Mouse (Mus musculus): Measurements from ENCODE around the gene Khdc3. TPM values are rescaled to one million over a fixed set of nuclear protein-coding genes. Genes with fewer than 3 reads are reported as not detected.
"Not testable (repeated sequence)": the region's sequence is repeated elsewhere in the genome, so short reads cannot be mapped to it uniquely, and the experiment has no call there.

Khdc3 gene
- total RNA-seq (2021) = not detected
- long read RNA-seq, experiment 1 = 0 reads
- long read RNA-seq, experiment 2 = 0 reads

- DNase-seq = no peak
- intact Hi-C loops (cut with DNase I) = no loop called here
Observed at GRCm38 (mm10) chr9:73101536-73101935, at the start of gene Khdc3. TSS of gene Khdc3 (plus strand) at chr9:73101836.

GRCm38 (mm10) chr9:73055441-73055911, 46.2 kb upstream of the Khdc3 start:
- intact Hi-C loops (cut with DNase I) = no loop called here
- DNase-seq = no peak

- intact Hi-C loops (cut with DNase I) = no loop called here
- DNase-seq = no peak
Observed at GRCm38 (mm10) chr9:73059224-73059623, 42.4 kb upstream of the Khdc3 start.

GRCm38 (mm10) chr9:73063621-73064290, 37.9 kb upstream of the Khdc3 start:
- intact Hi-C loops (cut with DNase I) = no loop called here

GRCm38 (mm10) chr9:73067086-73067485, 34.5 kb upstream of the Khdc3 start:
- intact Hi-C loops (cut with DNase I) = no loop called here
- no peak for DNase-seq

More at GRCm38 (mm10) chr9:73063621-73064290, 37.9 kb upstream of the Khdc3 start:
- no peak for DNase-seq

GRCm38 (mm10) chr9:73068230-73068679, 33.4 kb upstream of the Khdc3 start:
- intact Hi-C loops (cut with DNase I) = no loop called here
- no peak for DNase-seq

GRCm38 (mm10) chr9:73068688-73069087, 32.9 kb upstream of the Khdc3 start:
- intact Hi-C loops (cut with DNase I) = no loop called here
- no peak for DNase-seq

- DNase-seq = no peak
- intact Hi-C loops (cut with DNase I) = no loop called here
Observed at GRCm38 (mm10) chr9:73070971-73071659, 30.5 kb upstream of the Khdc3 start.

- no peak for DNase-seq
- intact Hi-C loops (cut with DNase I) = no loop called here
Observed at GRCm38 (mm10) chr9:73072426-73072825, 29.2 kb upstream of the Khdc3 start.

GRCm38 (mm10) chr9:73073169-73073568, 28.5 kb upstream of the Khdc3 start:
- intact Hi-C loops (cut with DNase I) = no loop called here
- DNase-seq = no peak

GRCm38 (mm10) chr9:73079349-73079748, 22.3 kb upstream of the Khdc3 start:
- intact Hi-C loops (cut with DNase I) = not testable (repeated sequence)

GRCm38 (mm10) chr9:73079801-73080325, 21.8 kb upstream of the Khdc3 start:
- intact Hi-C loops (cut with DNase I) = no loop called here
- DNase-seq = no peak

More at GRCm38 (mm10) chr9:73079349-73079748, 22.3 kb upstream of the Khdc3 start:
- DNase-seq = not testable (repeated sequence)

GRCm38 (mm10) chr9:73082291-73083000, 19.2 kb upstream of the Khdc3 start:
- no peak for DNase-seq
- intact Hi-C loops (cut with DNase I) = no loop called here

GRCm38 (mm10) chr9:73083956-73084355, 17.7 kb upstream of the Khdc3 start:
- DNase-seq = no peak
- intact Hi-C loops (cut with DNase I) = no loop called here

GRCm38 (mm10) chr9:73085845-73086244, 15.8 kb upstream of the Khdc3 start:
- DNase-seq = no peak

GRCm38 (mm10) chr9:73087121-73087520, 14.5 kb upstream of the Khdc3 start:
- intact Hi-C loops (cut with DNase I) = loop anchor here (5.0 kb wide), 1 partner anchor 200 kb away; no protein-coding TSS in a partner anchor
- no peak for DNase-seq

More at GRCm38 (mm10) chr9:73085845-73086244, 15.8 kb upstream of the Khdc3 start:
- intact Hi-C loops (cut with DNase I) = loop anchor here (5.0 kb wide), 1 partner anchor 199 kb away; no protein-coding TSS in a partner anchor

GRCm38 (mm10) chr9:73087581-73087980, 14.1 kb upstream of the Khdc3 start:
- no peak for DNase-seq
- intact Hi-C loops (cut with DNase I) = loop anchor here (5.0 kb wide), 1 partner anchor 200 kb away; no protein-coding TSS in a partner anchor

GRCm38 (mm10) chr9:73089222-73089920, 12.3 kb upstream of the Khdc3 start:
- no peak for DNase-seq
- intact Hi-C loops (cut with DNase I) = loop anchor here (5.0 kb wide), 1 partner anchor 202 kb away; no protein-coding TSS in a partner anchor

GRCm38 (mm10) chr9:73090121-73090520, 11.5 kb upstream of the Khdc3 start:
- intact Hi-C loops (cut with DNase I) = loop anchor here (2.0 kb wide), 1 partner anchor 119 kb away; no protein-coding TSS in a partner anchor
- no peak for DNase-seq

GRCm38 (mm10) chr9:73091747-73092146, 9.9 kb upstream of the Khdc3 start:
- intact Hi-C loops (cut with DNase I) = loop anchor here (1.0 to 2.0 kb wide), 2 partner anchors 47 to 121 kb away; partner anchors contain the start of gene Rab27a
- no peak for DNase-seq

All from gastrocnemius, postnatal 36 days (tissue).